Mouse (Mus musculus) c-Kit-positive CD71-positive TER-119-positive erythroid progenitor cells, embryonic 14.5 days (primary cell): ENCODE measurements around the gene Gm20388.
"Not testable (repeated sequence)": the region's sequence is repeated elsewhere in the genome, so short reads cannot be mapped to it uniquely, and the experiment has no call there.

Experiments
- DNase-seq: peaks from one replicate; pipeline ENCODE4 v3.0.0-alpha.2; 2013; ENCODE audit warnings: low spot score

Gene Gm20388

GRCm38 (mm10) chr8:123498963-123499362, 3588.3 kb downstream of the Gm20388 start:
- DNase-seq: no peak

DNA sequence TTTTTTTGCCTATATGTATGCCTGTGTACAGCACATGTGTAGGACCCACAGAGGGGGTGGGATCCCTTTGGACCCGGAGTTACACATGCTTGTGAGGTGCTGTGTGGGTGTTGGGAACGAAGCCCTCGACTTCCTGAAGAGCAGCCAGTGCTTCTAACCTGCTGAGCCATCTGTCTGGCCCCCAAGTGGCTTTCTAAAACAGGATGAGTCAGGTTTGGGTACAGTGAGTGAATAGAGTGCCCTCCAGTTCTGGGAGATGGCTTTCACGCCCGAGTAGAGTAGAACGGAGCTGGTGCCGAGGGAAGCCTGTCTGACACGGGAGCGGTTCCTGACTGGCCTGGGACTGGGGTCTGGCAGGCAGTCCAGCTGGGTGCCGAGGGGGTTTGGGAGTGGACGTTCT, 3588.9 kb downstream of the Gm20388 start:
- DNase-seq: no peak

DNA sequence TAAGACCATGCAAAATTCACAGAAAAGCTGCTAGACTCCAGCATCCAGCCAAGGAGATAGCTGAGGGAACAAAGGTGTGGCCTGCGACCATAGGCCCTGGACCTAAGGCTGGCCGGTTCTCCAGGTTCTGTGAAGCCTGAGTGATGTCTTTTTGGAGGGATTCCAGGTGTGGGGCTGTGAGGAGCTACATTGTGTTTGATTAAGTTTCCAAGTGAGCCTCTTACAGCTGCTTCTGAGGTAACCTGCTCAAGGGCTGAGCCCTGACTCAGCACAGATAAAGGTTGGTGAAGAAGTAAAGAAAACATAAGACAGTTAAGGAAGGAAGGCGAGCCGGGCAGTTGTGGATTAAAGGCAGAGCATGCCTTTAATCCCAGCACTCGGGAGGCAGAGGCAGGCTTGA, 3591.6 kb downstream of the Gm20388 start:
- no peak for DNase-seq

- DNase-seq: no peak
Observed at GRCm38 (mm10) chr8:123503801-123504467, 3593.3 kb downstream of the Gm20388 start.

DNA sequence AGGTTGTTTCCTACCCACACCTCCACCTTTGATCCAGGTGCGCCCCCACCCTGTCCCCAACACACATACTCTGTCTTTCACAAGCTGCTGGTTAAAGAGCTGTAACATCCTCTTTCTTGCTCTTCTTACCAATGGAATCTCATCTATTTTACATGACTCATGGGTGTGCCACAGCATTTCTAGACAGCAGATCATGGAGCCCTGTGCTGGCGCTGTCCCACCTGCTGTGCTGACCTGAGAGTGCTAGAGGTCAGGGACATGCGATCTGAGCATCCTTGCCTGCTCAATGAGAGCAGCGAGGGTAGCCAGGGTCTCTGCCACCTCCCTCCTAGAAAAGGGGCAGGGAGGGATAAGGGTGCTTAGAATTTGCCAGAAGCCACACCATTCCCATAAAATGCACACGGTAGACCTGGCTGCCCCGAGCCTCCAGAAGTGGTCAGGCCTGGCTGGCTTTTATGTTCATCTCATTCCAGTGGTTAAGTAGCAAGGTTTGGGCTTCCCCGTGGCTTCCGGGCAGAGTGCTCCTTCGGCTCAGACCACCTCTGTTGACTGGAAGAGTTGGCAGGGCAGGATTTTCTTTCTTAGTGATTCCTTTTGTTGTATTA, 3594.1 kb downstream of the Gm20388 start:
- DNase-seq: no peak

- DNase-seq: no peak
Observed at GRCm38 (mm10) chr8:123505267-123505666, 3594.6 kb downstream of the Gm20388 start.

DNA sequence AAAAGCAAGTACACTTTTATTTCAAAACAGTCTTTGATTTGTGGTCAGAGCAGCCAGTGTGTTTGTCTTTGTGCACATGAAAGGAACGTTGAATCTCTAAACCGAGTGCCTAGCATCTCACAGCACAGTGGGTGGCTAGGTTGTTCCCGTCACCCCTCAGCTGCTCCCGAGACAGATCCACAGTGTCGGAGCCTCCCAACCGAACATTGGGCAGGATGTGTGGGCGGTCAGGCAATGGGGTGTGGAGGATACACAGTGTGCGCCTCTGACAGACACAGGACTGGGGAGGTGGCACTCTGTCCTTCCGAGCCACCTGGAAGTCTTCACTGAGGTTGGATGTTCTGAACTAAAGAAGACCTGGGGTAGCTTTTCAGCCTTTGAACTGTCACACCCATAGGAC, 3595.1 kb downstream of the Gm20388 start:
- no peak for DNase-seq

DNA sequence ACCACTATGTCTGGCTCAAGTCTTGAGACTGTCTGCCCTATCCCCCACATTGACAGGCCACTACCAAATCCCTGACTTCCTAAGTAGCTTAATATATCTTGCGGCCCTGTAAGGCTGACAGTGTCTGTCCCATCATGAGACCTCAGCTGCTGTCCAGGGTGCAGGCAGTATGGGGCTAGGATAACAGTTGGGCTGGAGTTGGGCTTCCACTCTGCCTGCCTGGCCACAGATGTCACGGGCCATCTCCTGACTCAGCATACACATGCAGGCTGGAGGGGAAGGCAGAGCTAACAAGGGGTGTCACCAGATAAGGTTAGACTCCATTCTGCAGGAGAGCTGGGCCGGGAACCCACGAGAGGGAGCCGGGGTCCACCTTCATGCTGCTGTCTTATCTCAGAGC, 3596.5 kb downstream of the Gm20388 start:
- no peak for DNase-seq

DNA sequence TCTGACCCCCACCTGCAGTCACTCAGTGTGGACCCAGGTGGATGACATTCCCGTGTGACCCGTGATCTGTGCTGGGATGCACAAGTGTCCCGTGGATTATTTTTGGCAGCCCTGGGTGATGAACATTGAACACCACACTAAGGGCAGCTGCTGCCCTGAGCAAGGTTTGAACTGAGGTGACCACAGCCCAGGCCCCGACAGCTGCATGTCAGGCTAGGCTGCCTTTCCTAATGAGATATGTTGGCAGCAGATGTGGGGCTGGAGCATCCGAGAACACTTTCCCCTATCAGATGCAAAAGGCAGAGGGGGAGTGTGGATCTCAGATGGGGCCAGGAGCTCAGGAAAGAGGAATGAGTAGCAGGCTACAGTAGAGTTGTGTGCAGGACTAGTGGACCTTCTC, 3600.2 kb downstream of the Gm20388 start:
- no peak for DNase-seq

- DNase-seq: no peak
Observed at GRCm38 (mm10) chr8:123514136-123514535, 3603.5 kb downstream of the Gm20388 start.

- DNase-seq: no peak
Observed at GRCm38 (mm10) chr8:123514781-123515539, 3604.3 kb downstream of the Gm20388 start, which contains the start of gene Dbndd1. TSS of gene Dbndd1 (minus strand) at chr8:123515463.

- DNase-seq: no peak
Observed at GRCm38 (mm10) chr8:123515540-123515897, 3604.9 kb downstream of the Gm20388 start.

DNA sequence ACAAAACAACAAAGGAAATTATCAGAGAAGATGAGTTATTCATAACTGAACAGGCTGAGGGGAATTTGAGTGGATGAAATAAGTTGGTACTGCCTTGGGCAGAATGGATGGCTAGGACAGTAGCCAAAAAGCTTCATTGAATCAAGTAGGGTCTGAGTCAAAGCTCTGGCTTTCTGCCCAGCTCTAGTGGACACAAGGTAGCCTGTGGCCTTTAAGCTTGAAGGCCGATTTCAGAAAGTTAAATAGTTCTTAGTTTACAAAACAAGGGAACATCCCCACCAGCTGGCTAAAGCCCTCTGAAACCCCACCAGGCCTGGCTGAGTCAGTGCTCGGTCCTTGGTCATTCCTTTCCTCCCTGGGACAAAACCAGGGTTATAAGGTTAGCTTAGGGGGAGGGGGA, 3606.0 kb downstream of the Gm20388 start:
- no peak for DNase-seq

DNA sequence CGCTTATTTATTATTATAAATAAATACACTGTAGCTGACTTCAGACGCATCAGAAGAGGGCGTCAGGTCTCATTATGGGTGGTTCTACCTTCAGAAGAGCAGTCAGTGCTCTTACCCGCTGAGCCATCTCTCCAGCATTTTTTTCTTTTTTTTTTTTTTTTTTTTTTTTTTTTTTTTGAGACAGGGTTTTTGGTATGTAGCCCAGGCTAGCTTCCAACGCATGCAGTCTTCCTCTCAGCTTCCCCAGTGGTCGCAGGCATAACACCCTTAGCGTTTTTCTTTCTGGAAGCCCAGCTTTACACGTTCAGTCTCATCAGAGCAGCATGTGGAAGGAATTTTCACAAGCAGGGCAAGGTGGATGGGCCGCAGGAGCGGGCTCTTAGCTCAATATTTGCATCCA, 3607.5 kb downstream of the Gm20388 start:
- no peak for DNase-seq

GRCm38 (mm10) chr8:123518667-123519066, 3608.0 kb downstream of the Gm20388 start, which contains the start of gene Gas8:
TSS of gene Gas8 (plus strand) at chr8:123518834.
- peak; percentile 81 for DNase-seq

- DNase-seq: not testable (repeated sequence)
Observed at GRCm38 (mm10) chr8:123520048-123520447, 3609.4 kb downstream of the Gm20388 start.

- DNase-seq: no peak
Observed at GRCm38 (mm10) chr8:123527720-123528489, 3617.3 kb downstream of the Gm20388 start.

- no peak for DNase-seq
Observed at GRCm38 (mm10) chr8:123536242-123536989, 3625.8 kb downstream of the Gm20388 start.

DNA sequence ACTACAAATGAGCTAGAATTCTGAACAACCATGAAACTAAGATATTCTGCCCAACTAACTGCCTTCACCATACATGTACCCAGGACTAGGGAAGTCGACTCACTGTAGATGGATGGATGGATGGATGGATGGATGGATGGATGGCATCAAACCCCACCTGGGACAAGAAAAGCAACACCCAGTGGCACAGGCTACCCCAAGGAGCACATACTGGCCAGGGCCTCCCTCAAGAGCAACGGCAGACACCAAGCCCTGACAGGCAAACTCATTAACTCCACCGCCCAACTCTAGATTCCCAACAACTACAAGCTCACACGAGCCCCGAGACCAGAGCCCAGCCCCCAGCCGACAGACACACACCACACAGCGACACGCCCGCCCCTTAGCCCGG, 3626.3 kb downstream of the Gm20388 start:
- no peak for DNase-seq

DNA sequence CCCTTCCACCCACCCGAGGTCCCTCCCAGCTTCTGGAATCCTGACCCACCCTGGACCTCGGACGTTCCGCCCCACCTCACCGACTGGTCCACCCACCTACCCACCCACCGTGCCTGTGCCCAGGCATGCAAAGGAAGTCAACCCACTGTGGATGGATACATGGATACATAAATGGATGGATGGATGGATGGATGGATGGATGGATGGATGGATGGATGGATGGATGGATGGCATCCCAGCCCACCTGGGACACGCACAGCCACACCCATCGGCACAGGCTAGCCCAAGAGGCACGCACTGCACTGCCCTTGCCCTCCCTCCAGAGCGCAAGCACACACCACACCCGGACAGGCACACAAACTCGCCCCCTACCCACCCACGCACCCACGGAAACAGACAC, 3627.0 kb downstream of the Gm20388 start:
- DNase-seq: not testable (repeated sequence)

GRCm38 (mm10) chr8:123564221-123564620, 3653.6 kb downstream of the Gm20388 start:
- DNase-seq: not testable (repeated sequence)

- not testable (repeated sequence) for DNase-seq
Observed at GRCm38 (mm10) chr8:123575386-123575785, 3664.7 kb downstream of the Gm20388 start.
